Mouse (Mus musculus): ENCODE measurements at regions not wholly inside any gene's neighbourhood (a gene's known extent, or its start where the extent isn't known, plus 50 kb on each side); places are given as distances from the start of the nearest gene placed in this dataset.

DNA sequence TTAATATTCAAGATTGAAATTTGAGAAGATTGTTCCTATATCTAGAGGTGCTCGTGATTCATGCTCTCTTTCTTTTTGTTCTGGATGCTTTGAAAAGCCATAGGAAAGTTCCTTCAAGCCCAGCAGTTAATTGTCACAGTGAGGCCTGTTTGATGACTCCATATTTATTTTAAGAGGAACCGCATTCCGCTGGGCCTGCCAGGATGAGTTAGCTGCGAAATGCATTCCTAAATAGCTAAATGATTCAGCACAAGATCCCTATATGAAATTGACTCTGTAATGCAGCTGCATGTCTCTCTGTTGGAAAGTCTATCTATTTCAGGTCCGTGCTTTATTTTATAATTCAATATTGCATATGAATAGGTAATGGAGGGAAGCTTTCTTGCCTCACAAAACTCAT lies 511.9 kb upstream of the Adgra3 start:
- no peak overlapping the region for H3K4me3 ChIP-seq (ENCODE audit: low read depth, low read length)
- no peaks in the 10 kb centered on the region for H3K4me1 ChIP-seq (ENCODE audit: control insufficient read depth, insufficient read depth, low read length)
- 73% methylated on average over 5 of the region's 5 CpGs for WGBS
- ATAC-seq (ENCODE audit: low read depth), result no peak
- H3K4me2 ChIP-seq (ENCODE audit: low read depth, low read length), result no peak overlapping the region
- H3K9ac ChIP-seq (ENCODE audit: low read depth, low read length), result no peak overlapping the region
- no peak for DNase-seq (ENCODE audit: low spot score)
- no peaks in the 10 kb centered on the region for H3K36me3 ChIP-seq (ENCODE audit: control insufficient read depth, insufficient read depth, low read length)
- H3K9me3 ChIP-seq (ENCODE audit: control insufficient read depth, low read length), result no peaks in the 10 kb centered on the region
- no peaks in the 10 kb centered on the region for H3K27me3 ChIP-seq (replicated peaks; ENCODE audit: control insufficient read depth, insufficient read depth, low read length)
- H3K27ac ChIP-seq (replicated peaks; ENCODE audit: low read depth, low read length), result no peak overlapping the region

DNA sequence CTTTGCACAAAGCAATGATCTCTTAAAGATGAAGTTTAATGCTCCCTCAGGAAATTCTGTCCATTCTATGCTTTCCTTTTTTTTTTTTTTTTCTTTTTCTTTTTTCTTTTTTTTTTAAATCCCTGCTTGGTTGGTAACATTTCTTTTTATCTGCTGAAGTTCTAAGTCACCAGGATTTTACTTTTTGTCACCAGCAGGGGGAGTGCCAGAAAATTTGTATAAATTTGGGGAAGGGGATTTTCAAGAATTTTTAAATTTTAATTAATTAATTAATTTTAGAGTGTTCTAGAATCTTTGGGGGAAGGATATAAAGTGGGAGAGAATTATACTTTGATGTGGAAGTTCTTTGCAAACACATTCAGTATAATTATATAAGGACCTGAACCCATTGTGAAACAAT lies 492.3 kb upstream of the Adgra3 start:
- Histone ChIP-seq H3K9ac (ENCODE audit: low read depth, low read length) (no peak overlapping the region), H3K27ac (replicated peaks; ENCODE audit: low read depth, low read length) (no peak overlapping the region), H3K36me3 (ENCODE audit: control insufficient read depth, insufficient read depth, low read length) (no peaks in the 10 kb centered on the region), H3K4me1 (ENCODE audit: control insufficient read depth, insufficient read depth, low read length) (no peaks in the 10 kb centered on the region), H3K4me3 (ENCODE audit: low read depth, low read length) (no peak overlapping the region), H3K4me2 (ENCODE audit: low read depth, low read length) (no peak overlapping the region), H3K9me3 (ENCODE audit: control insufficient read depth, low read length) (no peaks in the 10 kb centered on the region), H3K27me3 (replicated peaks; ENCODE audit: control insufficient read depth, insufficient read depth, low read length) (no peaks in the 10 kb centered on the region)
- DNase-seq (ENCODE audit: low spot score) (no peak), ATAC-seq (ENCODE audit: low read depth) (no peak)

DNA sequence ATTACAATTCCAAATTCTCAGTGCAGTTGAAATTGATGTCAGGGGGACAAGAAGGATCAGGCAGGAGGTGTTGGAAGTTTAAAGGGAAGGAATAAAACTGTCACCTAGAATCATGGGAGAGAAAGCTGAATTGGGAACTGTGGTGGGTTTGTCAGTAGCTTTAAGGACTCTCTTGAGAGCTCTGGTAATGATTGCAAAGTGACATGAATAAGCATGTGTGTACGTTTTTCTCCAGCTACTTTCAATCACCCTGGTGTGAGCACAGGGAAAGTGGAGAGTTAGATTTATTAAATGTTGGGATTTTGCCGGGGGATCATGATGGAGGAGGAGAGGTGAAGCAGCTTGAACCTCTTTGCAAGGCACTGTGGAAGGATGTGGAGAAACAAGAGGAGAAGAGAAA lies 453.7 kb upstream of the Adgra3 start:
- no peaks in the 10 kb centered on the region for H3K4me1 ChIP-seq (ENCODE audit: control insufficient read depth, insufficient read depth, low read length)
- 65% methylated on average over 2 of the region's 2 CpGs for WGBS

DNA sequence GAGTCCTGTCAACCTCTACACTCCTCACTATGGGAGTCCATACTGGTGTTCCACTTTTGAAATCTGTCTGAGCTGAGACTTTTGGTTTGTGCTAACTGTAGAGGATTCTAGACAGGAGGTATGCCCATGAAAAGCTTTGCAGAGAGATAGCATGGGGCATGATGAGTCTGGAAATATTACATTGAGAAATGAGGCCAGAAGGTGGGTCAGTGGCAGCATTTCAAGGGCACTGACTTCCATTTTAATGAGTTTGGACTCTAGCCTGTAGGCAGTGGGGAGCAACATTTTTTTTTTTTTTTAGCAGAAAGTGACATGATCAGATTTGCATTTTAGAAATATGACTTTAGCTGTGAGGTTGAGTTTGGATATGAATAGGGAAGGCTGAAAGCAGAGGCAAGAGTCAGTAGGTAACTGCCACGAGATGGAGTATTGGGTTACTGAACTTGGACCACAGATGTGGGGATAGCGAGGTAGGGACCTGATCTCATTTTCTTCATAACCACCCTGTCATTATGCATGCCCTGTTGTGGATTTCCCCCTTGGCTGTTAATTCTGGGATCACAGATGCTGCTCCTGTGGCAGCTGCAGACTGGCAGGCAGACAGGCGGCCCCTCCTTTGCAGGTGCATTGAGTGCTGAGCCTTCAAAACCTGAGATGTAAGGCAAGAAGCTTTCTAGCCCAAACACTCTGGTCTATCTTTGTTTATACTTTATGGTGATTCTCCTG lies 451.1 kb upstream of the Adgra3 start:
- 78% methylated on average over 3 of the region's 3 CpGs for WGBS
- Histone ChIP-seq H3K9me3 (ENCODE audit: control insufficient read depth, low read length) (no peaks in the 10 kb centered on the region), H3K4me1 (ENCODE audit: control insufficient read depth, insufficient read depth, low read length) (no peaks in the 10 kb centered on the region), H3K27me3 (replicated peaks; ENCODE audit: control insufficient read depth, insufficient read depth, low read length) (no peaks in the 10 kb centered on the region), H3K27ac (replicated peaks; ENCODE audit: low read depth, low read length) (no peak overlapping the region), H3K9ac (ENCODE audit: low read depth, low read length) (no peak overlapping the region), H3K4me3 (ENCODE audit: low read depth, low read length) (no peak overlapping the region), H3K4me2 (ENCODE audit: low read depth, low read length) (no peak overlapping the region), H3K36me3 (ENCODE audit: control insufficient read depth, insufficient read depth, low read length) (no peaks in the 10 kb centered on the region)
- DNase-seq (ENCODE audit: low spot score) (no peak), ATAC-seq (ENCODE audit: low read depth) (no peak)

More for the DNA sequence above, 453.7 kb upstream of the Adgra3 start:
- ATAC-seq (ENCODE audit: low read depth) (no peak), DNase-seq (ENCODE audit: low spot score) (no peak)
- no peak overlapping the region for H3K9ac ChIP-seq (ENCODE audit: low read depth, low read length)
- H3K4me2 ChIP-seq (ENCODE audit: low read depth, low read length), result no peak overlapping the region
- no peaks in the 10 kb centered on the region for H3K36me3 ChIP-seq (ENCODE audit: control insufficient read depth, insufficient read depth, low read length)
- H3K4me3 ChIP-seq (ENCODE audit: low read depth, low read length), result no peak overlapping the region
- H3K27ac ChIP-seq (replicated peaks; ENCODE audit: low read depth, low read length), result no peak overlapping the region
- H3K27me3 ChIP-seq (replicated peaks; ENCODE audit: control insufficient read depth, insufficient read depth, low read length), result no peaks in the 10 kb centered on the region
- no peaks in the 10 kb centered on the region for H3K9me3 ChIP-seq (ENCODE audit: control insufficient read depth, low read length)

DNA sequence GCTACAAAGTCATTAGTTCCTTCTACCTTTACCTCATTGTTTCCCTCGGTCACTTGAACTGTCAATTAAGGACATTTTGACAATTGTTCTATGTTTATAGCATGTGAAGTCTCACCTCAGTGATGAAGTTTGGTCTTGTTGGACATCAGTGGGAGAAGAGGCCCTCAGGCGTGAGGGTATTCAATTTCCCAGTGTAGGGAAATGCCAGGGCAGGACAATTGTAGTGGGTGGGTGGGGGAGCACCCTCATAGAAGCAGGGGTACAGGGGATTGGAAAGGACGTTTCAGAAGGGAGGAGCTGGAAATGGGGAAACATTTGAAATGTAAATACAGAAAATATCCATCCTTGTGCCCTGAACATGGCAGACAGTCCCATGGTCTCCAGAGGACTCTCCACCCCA lies 431.4 kb upstream of the Adgra3 start:
- 72% methylated on average over 3 of the region's 3 CpGs for WGBS
- no peaks in the 10 kb centered on the region for H3K36me3 ChIP-seq (ENCODE audit: control insufficient read depth, insufficient read depth, low read length)
- no peaks in the 10 kb centered on the region for H3K4me1 ChIP-seq (ENCODE audit: control insufficient read depth, insufficient read depth, low read length)
- no peak overlapping the region for H3K4me3 ChIP-seq (ENCODE audit: low read depth, low read length)
- H3K9me3 ChIP-seq (ENCODE audit: control insufficient read depth, low read length), result no peaks in the 10 kb centered on the region
- no peak overlapping the region for H3K27ac ChIP-seq (replicated peaks; ENCODE audit: low read depth, low read length)
- DNase-seq (ENCODE audit: low spot score) (no peak), ATAC-seq (ENCODE audit: low read depth) (no peak)
- H3K4me2 ChIP-seq (ENCODE audit: low read depth, low read length), result no peak overlapping the region
- H3K27me3 ChIP-seq (replicated peaks; ENCODE audit: control insufficient read depth, insufficient read depth, low read length), result no peaks in the 10 kb centered on the region
- H3K9ac ChIP-seq (ENCODE audit: low read depth, low read length), result no peak overlapping the region

DNA sequence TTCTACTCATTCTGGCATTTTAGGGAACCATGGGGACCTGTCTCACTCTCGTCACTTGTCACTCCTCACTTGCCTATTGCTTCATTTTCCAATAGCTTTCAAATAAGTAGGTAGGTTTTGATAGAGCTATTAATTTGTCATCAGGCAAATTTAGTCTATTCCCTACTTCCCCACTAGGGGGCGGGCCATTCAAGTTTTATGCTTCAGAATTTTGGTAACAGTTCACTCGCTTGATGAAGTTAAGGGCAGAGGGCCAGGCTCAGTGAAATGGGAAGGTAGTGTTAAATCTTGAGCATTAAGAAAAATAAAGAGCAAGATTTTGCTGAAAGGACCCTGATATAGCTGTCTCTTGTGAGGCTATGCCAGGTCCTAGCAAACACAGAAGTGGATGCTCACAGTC lies 418.2 kb upstream of the Adgra3 start:
- peak; percentile 44 for DNase-seq (ENCODE audit: low spot score)
- no peak overlapping the region for H3K4me2 ChIP-seq (ENCODE audit: low read depth, low read length)
- 12% methylated on average over 3 of the region's 3 CpGs for WGBS
- no peaks in the 10 kb centered on the region for H3K27me3 ChIP-seq (replicated peaks; ENCODE audit: control insufficient read depth, insufficient read depth, low read length)
- no peaks in the 10 kb centered on the region for H3K9me3 ChIP-seq (ENCODE audit: control insufficient read depth, low read length)
- H3K9ac ChIP-seq (ENCODE audit: low read depth, low read length), result no peak overlapping the region
- H3K4me1 ChIP-seq (ENCODE audit: control insufficient read depth, insufficient read depth, low read length), result no peaks in the 10 kb centered on the region
- H3K27ac ChIP-seq (replicated peaks; ENCODE audit: low read depth, low read length), result no peak overlapping the region
- no peak overlapping the region for H3K4me3 ChIP-seq (ENCODE audit: low read depth, low read length)
- no peak for ATAC-seq (ENCODE audit: low read depth)
- no peaks in the 10 kb centered on the region for H3K36me3 ChIP-seq (ENCODE audit: control insufficient read depth, insufficient read depth, low read length)

DNA sequence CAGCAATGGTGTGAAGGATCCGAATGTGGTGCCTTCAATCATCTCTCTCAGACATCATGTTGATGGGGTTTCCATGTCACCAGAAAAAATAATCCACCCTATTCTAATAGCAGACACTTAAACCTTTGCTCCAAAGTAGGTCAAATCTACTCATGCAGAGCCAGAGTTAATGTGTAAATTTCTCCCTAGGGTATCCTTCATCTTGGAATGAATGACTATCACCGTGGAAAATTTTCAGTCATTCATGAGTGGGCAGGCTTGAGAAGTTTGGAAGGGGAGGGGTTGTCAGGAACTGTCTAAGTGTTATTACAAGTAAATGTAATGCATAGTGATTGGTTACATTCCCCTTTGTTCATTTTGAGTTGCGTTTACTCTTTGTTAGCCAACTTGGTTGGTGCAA lies 402.7 kb upstream of the Adgra3 start:
- Histone ChIP-seq H3K36me3 (ENCODE audit: control insufficient read depth, insufficient read depth, low read length) (no peaks in the 10 kb centered on the region), H3K4me1 (ENCODE audit: control insufficient read depth, insufficient read depth, low read length) (no peaks in the 10 kb centered on the region), H3K9ac (ENCODE audit: low read depth, low read length) (no peak overlapping the region), H3K4me2 (ENCODE audit: low read depth, low read length) (no peak overlapping the region), H3K27ac (replicated peaks; ENCODE audit: low read depth, low read length) (no peak overlapping the region), H3K9me3 (ENCODE audit: control insufficient read depth, low read length) (no peaks in the 10 kb centered on the region), H3K27me3 (replicated peaks; ENCODE audit: control insufficient read depth, insufficient read depth, low read length) (no peaks in the 10 kb centered on the region), H3K4me3 (ENCODE audit: low read depth, low read length) (no peak overlapping the region)
- DNase-seq (ENCODE audit: low spot score) (no peak), ATAC-seq (ENCODE audit: low read depth) (no peak)
- 68% methylated on average over 3 of the region's 3 CpGs for WGBS

DNA sequence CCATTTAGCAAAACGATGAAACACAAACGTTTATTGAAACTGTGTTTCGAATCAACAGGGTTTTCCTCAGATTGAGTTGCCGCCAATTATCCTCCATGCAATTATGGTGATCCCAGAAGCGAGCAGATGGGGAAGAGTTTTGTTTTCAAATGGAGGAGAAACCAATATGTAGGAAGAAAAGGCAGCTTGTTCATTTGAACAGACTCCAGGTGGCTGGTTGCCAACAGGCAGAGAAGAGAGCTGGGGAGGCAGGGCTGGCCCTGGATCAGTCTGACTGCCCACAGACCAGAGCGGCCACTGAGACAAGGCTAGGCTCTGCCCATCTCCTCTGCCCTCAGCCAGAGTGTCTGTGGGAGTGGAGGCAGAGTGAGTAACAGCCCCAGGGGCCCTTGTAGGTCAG lies 398.8 kb upstream of the Adgra3 start:
- WGBS, result 47% methylated on average over 6 of the region's 6 CpGs
- Histone ChIP-seq H3K4me1 (ENCODE audit: control insufficient read depth, insufficient read depth, low read length) (no peaks in the 10 kb centered on the region), H3K4me2 (ENCODE audit: low read depth, low read length) (no peak overlapping the region), H3K27me3 (replicated peaks; ENCODE audit: control insufficient read depth, insufficient read depth, low read length) (no peaks in the 10 kb centered on the region), H3K27ac (replicated peaks; ENCODE audit: low read depth, low read length) (no peak overlapping the region), H3K4me3 (ENCODE audit: low read depth, low read length) (no peak overlapping the region), H3K36me3 (ENCODE audit: control insufficient read depth, insufficient read depth, low read length) (no peaks in the 10 kb centered on the region), H3K9ac (ENCODE audit: low read depth, low read length) (no peak overlapping the region), H3K9me3 (ENCODE audit: control insufficient read depth, low read length) (no peaks in the 10 kb centered on the region)
- DNase-seq (ENCODE audit: low spot score) (peak; percentile 65), ATAC-seq (ENCODE audit: low read depth) (peak; percentile 50; the same call in 1 of the 2 replicates)

DNA sequence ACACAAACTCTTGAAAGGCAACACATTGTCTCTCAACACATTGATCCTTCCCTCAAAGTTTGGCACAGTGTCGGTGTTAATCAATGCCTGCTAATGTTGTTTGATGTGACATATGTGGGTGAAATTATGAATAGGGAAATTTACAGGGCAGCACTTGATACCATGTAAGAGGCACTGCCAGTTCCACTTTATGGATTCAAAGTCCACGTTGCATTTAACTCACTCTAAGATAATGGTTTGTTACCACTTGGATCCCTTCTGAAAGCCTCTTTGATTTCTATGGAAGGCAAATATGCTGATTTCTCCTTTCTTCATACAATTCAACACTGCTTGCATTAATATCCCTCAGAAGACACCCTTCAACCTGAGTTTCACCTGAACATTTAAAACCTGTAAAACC lies 395.6 kb upstream of the Adgra3 start:
- Histone ChIP-seq H3K4me2 (ENCODE audit: low read depth, low read length) (no peak overlapping the region), H3K4me3 (ENCODE audit: low read depth, low read length) (no peak overlapping the region), H3K36me3 (ENCODE audit: control insufficient read depth, insufficient read depth, low read length) (no peaks in the 10 kb centered on the region), H3K4me1 (ENCODE audit: control insufficient read depth, insufficient read depth, low read length) (no peaks in the 10 kb centered on the region), H3K27me3 (replicated peaks; ENCODE audit: control insufficient read depth, insufficient read depth, low read length) (no peaks in the 10 kb centered on the region), H3K9ac (ENCODE audit: low read depth, low read length) (no peak overlapping the region), H3K9me3 (ENCODE audit: control insufficient read depth, low read length) (no peaks in the 10 kb centered on the region), H3K27ac (replicated peaks; ENCODE audit: low read depth, low read length) (no peak overlapping the region)
- DNase-seq (ENCODE audit: low spot score) (no peak), ATAC-seq (ENCODE audit: low read depth) (no peak)
- 73% methylated on average over 2 of the region's 2 CpGs for WGBS

Data from embryonic facial prominence, embryonic 14.5 days (tissue).